Mouse (Mus musculus): ENCODE data around the gene Rheb. TPM values are rescaled to one million over a fixed set of nuclear protein-coding genes. Genes with fewer than 3 reads are reported as not detected.

The Rheb gene
- polyA plus RNA-seq, 1 experiment from 2014 or later: 230 TPM

DNA sequence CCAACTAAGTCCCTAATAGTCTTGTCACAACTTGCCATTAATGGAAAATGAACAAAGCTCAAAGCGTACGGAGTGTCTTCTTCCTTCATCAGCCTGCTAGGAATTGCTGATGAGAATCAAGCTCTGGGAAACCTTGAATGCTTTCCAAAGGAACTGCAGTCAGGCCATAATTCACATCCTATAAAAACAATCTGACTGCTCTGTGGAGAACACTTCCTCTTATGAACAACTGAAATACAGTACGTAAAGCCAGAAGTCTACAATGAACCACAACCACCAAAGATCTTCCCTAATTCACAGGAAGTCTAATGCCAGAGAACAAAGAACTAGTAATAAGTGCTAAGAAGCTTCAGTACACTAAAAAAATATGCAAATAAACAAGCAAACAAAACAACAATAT, 28.5 kb downstream of the Rheb start:
- H3K9ac ChIP-seq: no peak overlapping the region
- no peaks in the 10 kb centered on the region for H3K27me3 ChIP-seq
- H3K36me3 ChIP-seq: peaks cover 51% of the 10 kb centered on the region
- H3K9me3 ChIP-seq: no peaks in the 10 kb centered on the region
- no peak for ATAC-seq (ENCODE audit: low FRiP score, low read depth)
- 81% methylated on average over 3 of the region's 3 CpGs for WGBS
- no peak overlapping the region for H3K4me3 ChIP-seq
- H3K27ac ChIP-seq (replicated peaks): no peak overlapping the region
- H3K4me1 ChIP-seq (replicated peaks): no peaks in the 10 kb centered on the region
- no peak overlapping the region for H3K4me2 ChIP-seq

DNA sequence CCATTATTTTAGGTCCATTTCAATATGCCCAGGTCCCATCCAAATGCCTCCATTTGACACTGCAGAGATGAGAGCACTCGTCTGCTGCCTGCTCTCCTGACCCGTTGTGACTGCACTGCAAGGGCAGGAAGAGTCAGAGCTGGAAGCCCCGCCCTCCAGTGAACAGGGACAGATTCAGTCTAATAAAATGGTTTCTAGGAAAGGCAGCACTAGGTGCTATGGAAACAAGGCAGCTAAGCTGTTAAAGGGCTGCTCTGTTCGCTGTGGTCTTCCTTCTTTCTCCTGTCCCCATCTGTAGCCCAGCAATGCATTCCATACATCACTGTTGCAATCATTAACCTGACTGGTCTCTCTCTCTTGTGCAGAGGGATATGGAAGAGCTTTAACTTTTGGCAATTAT, 29.4 kb downstream of the Rheb start:
- ATAC-seq (ENCODE audit: low FRiP score, low read depth): no peak
- peaks cover 53% of the 10 kb centered on the region for H3K36me3 ChIP-seq
- no peaks in the 10 kb centered on the region for H3K4me1 ChIP-seq (replicated peaks)

DNA sequence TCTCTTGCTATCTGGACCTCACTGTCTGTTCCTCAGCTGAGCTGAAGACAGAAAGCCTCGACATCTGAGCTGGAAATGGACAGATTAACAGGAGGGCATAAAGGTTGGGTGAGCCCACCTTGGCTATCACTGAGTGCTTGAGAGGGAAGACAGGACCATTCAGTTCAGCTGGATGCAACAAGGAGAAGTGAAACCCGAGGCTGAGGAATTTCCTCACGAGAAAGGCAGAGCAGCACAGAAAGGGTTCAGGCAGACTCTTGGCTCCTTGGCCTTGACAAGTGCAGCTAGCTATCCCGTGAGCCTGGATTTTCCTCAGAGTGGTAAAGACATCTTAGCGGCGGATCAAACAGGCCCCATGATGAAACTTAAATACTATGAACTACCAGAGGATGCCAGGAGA, 37.2 kb downstream of the Rheb start:
- no peak overlapping the region for H3K4me3 ChIP-seq
- no peak for ATAC-seq (ENCODE audit: low FRiP score, low read depth)
- H3K27me3 ChIP-seq: no peaks in the 10 kb centered on the region
- peaks cover 43% of the 10 kb centered on the region for H3K36me3 ChIP-seq
- 83% methylated on average over 6 of the region's 6 CpGs for WGBS
- no peak overlapping the region for H3K4me2 ChIP-seq
- no peak overlapping the region for H3K9ac ChIP-seq
- H3K9me3 ChIP-seq: no peaks in the 10 kb centered on the region
- H3K27ac ChIP-seq (replicated peaks): no peak overlapping the region
- no peaks in the 10 kb centered on the region for H3K4me1 ChIP-seq (replicated peaks)

More for the DNA sequence above, 29.4 kb downstream of the Rheb start:
- no peak overlapping the region for H3K27ac ChIP-seq (replicated peaks)
- no peak overlapping the region for H3K9ac ChIP-seq
- no peaks in the 10 kb centered on the region for H3K27me3 ChIP-seq
- WGBS: 65% methylated on average over 4 of the region's 4 CpGs
- no peak overlapping the region for H3K4me2 ChIP-seq
- H3K4me3 ChIP-seq: no peak overlapping the region
- no peaks in the 10 kb centered on the region for H3K9me3 ChIP-seq

DNA sequence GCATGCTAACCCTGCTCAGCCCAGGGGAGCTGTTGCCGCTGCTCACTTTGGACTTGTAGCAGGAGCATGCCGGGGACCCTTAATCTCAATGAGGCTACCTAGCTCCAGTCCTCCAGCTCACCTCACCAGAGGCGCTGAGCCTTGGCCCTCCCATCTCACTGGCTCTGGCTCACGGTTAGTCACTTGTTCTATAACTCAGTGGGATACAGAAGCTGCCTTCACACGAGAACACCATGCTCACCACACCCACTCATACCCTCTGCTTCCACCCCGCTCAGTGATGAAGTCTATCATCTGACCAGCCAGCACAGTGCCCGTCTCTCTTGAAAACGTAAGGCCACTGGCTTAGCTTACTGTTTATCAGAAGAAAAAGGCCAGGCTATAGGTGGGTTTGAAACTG, 37.8 kb downstream of the Rheb start:
- H3K4me2 ChIP-seq: no peak overlapping the region
- WGBS: 89% methylated on average over 8 of the region's 8 CpGs
- peaks cover 43% of the 10 kb centered on the region for H3K36me3 ChIP-seq
- no peaks in the 10 kb centered on the region for H3K9me3 ChIP-seq
- no peak for ATAC-seq (ENCODE audit: low FRiP score, low read depth)
- no peak overlapping the region for H3K4me3 ChIP-seq
- H3K27ac ChIP-seq (replicated peaks): no peak overlapping the region
- H3K4me1 ChIP-seq (replicated peaks): no peaks in the 10 kb centered on the region
- no peaks in the 10 kb centered on the region for H3K27me3 ChIP-seq
- H3K9ac ChIP-seq: no peak overlapping the region

DNA sequence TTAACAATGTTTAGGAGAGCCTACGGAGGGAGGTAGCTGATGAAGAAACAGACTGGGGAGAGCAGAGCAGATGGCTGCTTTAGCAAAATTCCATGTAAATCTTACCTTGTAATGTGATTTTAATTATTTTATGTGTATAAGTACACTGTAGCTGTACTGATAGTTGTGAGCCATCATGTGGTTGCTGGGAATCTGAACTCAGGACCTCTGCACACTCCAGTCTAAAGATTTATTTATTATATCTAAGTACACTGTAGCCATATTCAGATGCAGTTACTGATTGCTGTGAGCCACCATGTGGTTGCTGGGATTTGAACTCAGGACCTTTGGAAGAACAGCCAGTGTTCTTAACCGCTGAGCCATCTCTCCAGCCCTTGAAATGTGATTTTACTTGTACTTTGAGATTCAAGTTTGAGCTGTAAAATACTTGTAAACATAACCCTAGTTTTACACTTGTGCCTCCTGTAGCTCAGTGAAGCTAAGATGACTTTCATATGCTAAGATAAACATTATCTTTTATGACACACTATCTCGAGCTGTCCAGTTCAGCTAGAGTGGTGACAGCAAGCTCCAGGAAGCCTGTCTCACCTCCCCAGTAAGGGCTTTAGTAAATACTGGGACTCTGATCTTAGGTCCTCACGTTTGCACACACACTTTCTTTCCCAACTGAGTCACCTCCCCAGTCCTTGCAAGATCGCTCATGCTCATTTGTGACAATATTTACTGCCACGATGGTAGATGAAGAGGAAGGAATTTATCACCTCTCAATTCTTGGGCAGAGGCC, 40.4 kb downstream of the Rheb start:
- no peak overlapping the region for H3K27ac ChIP-seq (replicated peaks)
- H3K27me3 ChIP-seq: no peaks in the 10 kb centered on the region
- ATAC-seq (ENCODE audit: low FRiP score, low read depth): no peak
- H3K9ac ChIP-seq: no peak overlapping the region
- WGBS: 81% methylated on average over 6 of the region's 6 CpGs
- no peaks in the 10 kb centered on the region for H3K4me1 ChIP-seq (replicated peaks)
- H3K4me2 ChIP-seq: no peak overlapping the region
- no peaks in the 10 kb centered on the region for H3K9me3 ChIP-seq
- peaks cover 26% of the 10 kb centered on the region for H3K36me3 ChIP-seq
- H3K4me3 ChIP-seq: no peak overlapping the region

DNA sequence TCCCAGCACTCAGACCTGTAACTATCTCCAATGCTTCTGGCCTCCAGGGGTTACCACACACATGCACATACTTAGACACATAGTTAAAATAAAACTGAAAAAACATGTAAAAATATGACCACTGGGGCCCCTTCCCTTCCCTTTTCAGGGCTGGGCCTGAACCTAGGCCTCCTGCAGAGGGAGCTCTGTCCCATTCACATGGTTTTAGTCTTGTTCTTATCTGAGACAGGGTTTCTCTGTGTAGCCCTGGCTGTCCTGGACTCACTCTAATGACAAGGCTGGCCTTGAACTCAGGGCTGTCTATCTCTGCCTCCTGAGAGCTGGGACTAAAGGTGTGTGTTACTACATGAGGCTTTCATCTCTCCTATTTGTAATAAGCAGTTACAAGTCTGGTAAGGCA, 42.0 kb downstream of the Rheb start:
- Histone ChIP-seq H3K9me3 (no peaks in the 10 kb centered on the region), H3K4me3 (no peak overlapping the region), H3K27ac (replicated peaks) (no peak overlapping the region), H3K9ac (no peak overlapping the region), H3K4me1 (replicated peaks) (no peaks in the 10 kb centered on the region), H3K27me3 (no peaks in the 10 kb centered on the region), H3K36me3 (peaks cover 18% of the 10 kb centered on the region), H3K4me2 (no peak overlapping the region)
- no peak for ATAC-seq (ENCODE audit: low FRiP score, low read depth)

DNA sequence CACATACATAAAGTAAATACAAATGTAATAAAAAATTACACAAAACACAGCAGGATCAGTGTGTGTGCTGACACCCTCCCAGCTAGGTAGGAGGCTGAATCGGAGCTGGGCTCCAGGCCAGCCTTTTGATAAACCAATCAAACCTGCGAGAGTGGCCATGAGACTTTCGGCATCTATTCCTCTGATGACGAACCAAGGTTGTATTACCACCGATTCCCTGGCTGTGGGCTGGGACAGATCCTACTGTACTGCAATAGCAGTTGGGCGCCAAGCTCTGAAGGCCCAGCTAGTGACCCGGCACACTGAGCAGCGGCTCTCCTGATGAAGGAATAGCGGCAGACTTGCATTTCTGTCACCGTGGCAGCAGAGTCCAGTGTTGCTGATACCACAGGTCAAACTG, 43.8 kb downstream of the Rheb start:
- Histone ChIP-seq H3K27me3 (no peaks in the 10 kb centered on the region), H3K9me3 (no peaks in the 10 kb centered on the region), H3K4me2 (no peak overlapping the region), H3K9ac (no peak overlapping the region), H3K4me3 (no peak overlapping the region), H3K36me3 (peaks cover 9% of the 10 kb centered on the region), H3K27ac (replicated peaks) (no peak overlapping the region), H3K4me1 (replicated peaks) (no peaks in the 10 kb centered on the region)
- 70% methylated on average over 10 of the region's 10 CpGs for WGBS
- no peak for ATAC-seq (ENCODE audit: low FRiP score, low read depth)

DNA sequence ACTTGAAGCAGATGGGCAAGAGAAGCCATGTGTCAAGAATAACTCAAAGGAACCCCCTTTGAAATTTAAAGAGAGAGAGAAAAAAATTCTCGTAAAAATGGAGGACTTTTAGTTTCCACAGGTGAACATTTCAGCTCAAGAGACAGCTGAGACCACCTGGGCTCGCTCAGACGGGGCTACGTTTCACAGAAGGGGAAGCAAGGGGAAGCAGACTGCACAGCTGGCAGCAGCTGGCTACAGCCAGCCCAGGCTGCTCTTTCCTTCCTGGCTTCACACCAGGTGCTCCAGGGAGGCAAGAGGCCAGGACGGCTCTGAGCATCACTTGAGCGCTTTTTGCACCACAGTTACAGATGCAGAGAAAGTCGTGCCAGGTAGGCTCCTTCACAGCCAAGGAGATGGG, 44.6 kb downstream of the Rheb start:
- no peak for ATAC-seq (ENCODE audit: low FRiP score, low read depth)
- H3K4me3 ChIP-seq: no peak overlapping the region
- peaks cover 3% of the 10 kb centered on the region; the same call in 1 of the 2 replicates for H3K36me3 ChIP-seq
- H3K4me1 ChIP-seq (replicated peaks): no peaks in the 10 kb centered on the region
- 55% methylated on average over 7 of the region's 7 CpGs for WGBS
- H3K4me2 ChIP-seq: no peak overlapping the region
- no peaks in the 10 kb centered on the region for H3K9me3 ChIP-seq
- H3K27ac ChIP-seq (replicated peaks): no peak overlapping the region
- no peaks in the 10 kb centered on the region for H3K27me3 ChIP-seq
- no peak overlapping the region for H3K9ac ChIP-seq

DNA sequence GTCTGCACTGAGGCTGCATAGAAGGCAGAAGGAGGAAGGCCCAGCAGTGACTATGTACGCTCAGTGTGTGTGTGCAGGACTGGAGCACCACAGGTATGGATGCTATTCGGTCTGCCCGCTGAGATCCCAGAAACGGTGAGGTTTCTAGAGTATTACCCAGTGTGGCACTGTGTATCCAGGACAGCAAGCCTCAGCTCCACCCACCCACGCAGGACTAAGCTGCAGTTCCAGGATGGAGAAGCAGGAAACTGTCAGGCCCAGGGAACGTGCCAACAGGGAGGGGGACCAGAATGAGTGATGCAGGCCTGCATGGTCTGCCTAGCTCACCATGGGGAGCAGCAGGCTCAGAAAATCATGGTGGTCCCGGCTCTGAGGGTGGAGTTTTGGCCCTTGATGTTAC, 49.5 kb downstream of the Rheb start:
- Histone ChIP-seq H3K36me3 (no peaks in the 10 kb centered on the region), H3K4me1 (replicated peaks) (no peaks in the 10 kb centered on the region), H3K27me3 (no peaks in the 10 kb centered on the region), H3K4me3 (no peak overlapping the region), H3K9me3 (no peaks in the 10 kb centered on the region), H3K27ac (replicated peaks) (no peak overlapping the region), H3K9ac (no peak overlapping the region), H3K4me2 (no peak overlapping the region)
- WGBS: 80% methylated on average over 7 of the region's 7 CpGs
- no peak for ATAC-seq (ENCODE audit: low FRiP score, low read depth)

DNA sequence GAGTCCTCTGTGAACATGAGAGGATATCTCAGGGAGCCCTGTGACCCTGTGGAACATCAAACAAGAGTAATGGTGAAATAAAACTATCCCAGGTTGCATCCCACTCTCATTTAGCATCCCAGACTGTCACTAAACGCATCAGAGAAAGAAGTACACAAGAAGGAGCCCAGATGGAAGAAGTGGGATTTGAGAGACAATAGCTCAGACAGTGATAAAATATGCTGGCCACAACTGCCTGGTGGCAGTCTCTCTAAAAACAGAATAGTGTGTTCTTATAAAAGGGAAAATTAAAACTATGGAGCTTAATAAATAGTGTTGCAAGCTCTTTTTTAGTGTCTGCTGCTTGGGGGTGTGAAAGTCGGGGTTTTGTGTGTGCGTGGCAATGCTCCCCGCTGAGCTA, 59.5 kb downstream of the Rheb start:
- Histone ChIP-seq H3K36me3 (no peaks in the 10 kb centered on the region), H3K4me1 (replicated peaks) (peaks cover 12% of the 10 kb centered on the region), H3K4me2 (no peak overlapping the region), H3K27me3 (0 out of 2 replicates have a peak, but pooled peaks cover 3% of the 10 kb centered on the region), H3K27ac (replicated peaks) (no peak overlapping the region), H3K4me3 (no peak overlapping the region), H3K9ac (no peak overlapping the region), H3K9me3 (no peaks in the 10 kb centered on the region; the same call in 1 of the 2 replicates)
- WGBS: 85% methylated on average over 4 of the region's 4 CpGs
- ATAC-seq (ENCODE audit: low FRiP score, low read depth): no peak

DNA sequence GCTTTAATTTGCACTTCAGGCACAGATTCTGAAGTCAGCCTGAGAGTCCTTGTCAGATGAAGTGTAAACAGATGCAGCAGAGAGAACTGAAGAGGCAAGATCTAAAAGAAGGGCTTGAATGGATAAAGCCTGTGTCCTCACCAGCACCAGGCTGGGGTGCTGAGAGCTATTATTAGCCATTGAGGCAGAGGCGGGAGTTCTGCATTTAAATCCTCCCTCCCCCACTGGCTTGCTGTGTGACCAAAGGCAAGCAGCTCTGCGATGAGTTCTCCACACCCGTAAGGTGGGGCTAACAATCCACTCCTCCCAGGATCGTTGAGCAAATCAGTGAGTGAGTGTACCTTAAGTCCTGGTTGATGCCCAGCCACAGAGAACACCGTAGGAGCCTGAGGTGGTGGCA, 61.4 kb downstream of the Rheb start:
- Histone ChIP-seq H3K9ac (no peak overlapping the region), H3K27ac (replicated peaks) (no peak overlapping the region), H3K4me2 (no peak overlapping the region), H3K9me3 (no peaks in the 10 kb centered on the region), H3K36me3 (no peaks in the 10 kb centered on the region), H3K4me3 (no peak overlapping the region), H3K4me1 (replicated peaks) (peaks cover 13% of the 10 kb centered on the region), H3K27me3 (0 out of 2 replicates have a peak, but pooled peaks cover 3% of the 10 kb centered on the region)
- 21% methylated on average over 5 of the region's 5 CpGs for WGBS
- no peak for ATAC-seq (ENCODE audit: low FRiP score, low read depth)

DNA sequence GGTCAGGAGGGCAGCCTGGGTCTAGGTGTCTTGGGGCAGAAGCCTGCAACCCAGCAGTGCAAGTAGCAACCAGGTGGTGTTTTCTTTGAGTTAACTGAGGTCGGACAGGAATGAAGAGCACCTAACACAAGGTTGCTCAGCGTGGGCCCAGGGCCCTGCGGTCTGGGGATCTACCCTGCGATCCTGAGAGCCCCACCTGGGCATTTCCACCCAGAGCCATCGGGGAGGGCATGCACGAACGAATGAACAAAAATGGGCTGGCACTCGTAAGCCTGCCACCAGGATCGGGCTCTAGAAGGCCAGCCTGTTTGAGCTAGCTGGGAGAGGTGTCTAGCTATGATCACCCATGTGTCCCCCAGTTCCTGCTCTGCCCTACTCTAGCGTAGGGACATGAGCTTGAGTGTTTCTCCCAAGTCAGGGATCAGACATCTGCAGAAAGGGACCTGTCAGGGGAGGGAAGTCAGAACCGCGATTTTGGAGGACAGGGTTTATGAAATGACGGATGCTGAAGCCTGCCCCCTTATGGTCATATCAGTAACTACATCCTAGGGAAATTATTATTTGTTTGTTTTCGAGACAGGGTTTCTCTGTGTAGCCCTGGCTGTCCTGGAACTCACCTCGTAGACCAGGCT, 62.4 kb downstream of the Rheb start:
- 51% methylated on average over 15 of the region's 15 CpGs for WGBS
- ATAC-seq (ENCODE audit: low FRiP score, low read depth): no peak

More for the DNA sequence above, 62.4 kb downstream of the Rheb start:
- H3K4me1 ChIP-seq (replicated peaks): peaks cover 13% of the 10 kb centered on the region
- H3K27me3 ChIP-seq: 0 out of 2 replicates have a peak, but pooled peaks cover 3% of the 10 kb centered on the region
- no peaks in the 10 kb centered on the region for H3K36me3 ChIP-seq
- no peaks in the 10 kb centered on the region for H3K9me3 ChIP-seq
- no peak overlapping the region for H3K4me3 ChIP-seq
- no peak overlapping the region for H3K4me2 ChIP-seq
- H3K27ac ChIP-seq (replicated peaks): no peak overlapping the region
- H3K9ac ChIP-seq: no peak overlapping the region
